Mouse (Mus musculus) olfactory bulb, adult 2 months (tissue): ENCODE measurements around the gene Gmds. TPM values are rescaled to one million over a fixed set of nuclear protein-coding genes. Genes with fewer than 3 reads are reported as not detected.

ENCODE experiments used
- H3K27ac ChIP-seq: fragments of 200-500 bp; 2 replicates; pipeline ENCODE4 v1.5.1; 2012; ENCODE audit warnings: low read depth, low read length; ENCODE audit not compliant: insufficient read depth
- H3K4me1 ChIP-seq: fragments of 200-500 bp; 2 replicates; pipeline ENCODE4 v1.6.1; 2012; ENCODE audit warnings: low read length; ENCODE audit not compliant: control insufficient read depth, insufficient read depth
- H3K4me3 ChIP-seq: fragments of 200-500 bp; 2 replicates; pipeline ENCODE4 v1.5.1; 2012; ENCODE audit warnings: mild to moderate bottlenecking, low read depth, low read length, moderate library complexity; ENCODE audit not compliant: insufficient read depth
- CTCF ChIP-seq: fragments of 200-500 bp; IDR thresholded peaks from 2 replicates; pipeline ENCODE4 v1.5.1; 2012; ENCODE audit warnings: low read depth, mild to moderate bottlenecking, low read length, moderate library complexity; ENCODE audit not compliant: insufficient read depth
- POLR2A ChIP-seq: fragments of 200-500 bp; IDR thresholded peaks from 2 replicates; pipeline ENCODE4 v1.6.1; 2012; ENCODE audit warnings: mild to moderate bottlenecking, low read depth, low read length, moderate library complexity; ENCODE audit not compliant: insufficient read depth
- WGBS: fragments of 180-500 bp; shearing (Covaris S2); methylation state at CpG from one replicate; pipeline ENCODE4 v1.1.7; 2018; 5-methylcytosine and 5-hydroxymethylcytosine counted together
- polyA plus RNA-seq: library from polyadenylated mRNA; stranded (reverse); fragments of >200 nt; gene quantifications from 2 replicates; pipeline ENCODE4 v1.2.4, GENCODE M21; 2012; ENCODE audit warnings: low replicate concordance; ENCODE audit not compliant: missing spikeins, insufficient read depth, insufficient read length

The Gmds gene
- polyA plus RNA-seq, 1 experiment, result not detected

DNA sequence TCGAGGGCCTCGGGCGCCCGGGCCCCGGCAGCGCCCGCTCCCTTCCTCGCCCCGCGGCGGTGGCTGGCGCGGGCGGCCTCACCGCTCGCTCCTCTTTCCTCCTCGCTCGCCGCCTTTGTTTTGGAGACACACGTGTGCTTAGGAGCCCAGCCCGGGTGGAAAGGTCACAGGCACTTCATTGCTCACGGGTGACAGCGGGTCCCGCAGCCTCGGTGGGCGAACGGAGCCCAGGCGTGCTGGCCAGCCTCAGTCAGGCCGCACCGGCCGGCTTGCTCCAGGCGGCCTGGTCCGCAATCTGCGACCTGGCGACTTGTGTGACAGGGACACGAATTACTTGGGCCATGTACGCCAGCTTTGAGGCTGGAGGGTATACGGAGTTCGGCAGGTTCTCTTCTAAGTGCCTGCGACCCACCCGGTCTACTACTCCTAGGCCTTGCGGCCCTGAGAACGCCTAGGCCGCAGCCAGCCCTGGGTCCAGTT is 527.0 kb downstream of the Gmds start:
- peak overlapping the region; percentile 11; the same call in 1 of the 2 replicates for H3K4me3 ChIP-seq
- WGBS, result 41% methylated on average over 44 of the region's 44 CpGs
- no peak overlapping the region for H3K27ac ChIP-seq
- TF ChIP-seq CTCF (no peak), POLR2A (no peak)
- H3K4me1 ChIP-seq, result peaks cover 9% of the 10 kb centered on the region

DNA sequence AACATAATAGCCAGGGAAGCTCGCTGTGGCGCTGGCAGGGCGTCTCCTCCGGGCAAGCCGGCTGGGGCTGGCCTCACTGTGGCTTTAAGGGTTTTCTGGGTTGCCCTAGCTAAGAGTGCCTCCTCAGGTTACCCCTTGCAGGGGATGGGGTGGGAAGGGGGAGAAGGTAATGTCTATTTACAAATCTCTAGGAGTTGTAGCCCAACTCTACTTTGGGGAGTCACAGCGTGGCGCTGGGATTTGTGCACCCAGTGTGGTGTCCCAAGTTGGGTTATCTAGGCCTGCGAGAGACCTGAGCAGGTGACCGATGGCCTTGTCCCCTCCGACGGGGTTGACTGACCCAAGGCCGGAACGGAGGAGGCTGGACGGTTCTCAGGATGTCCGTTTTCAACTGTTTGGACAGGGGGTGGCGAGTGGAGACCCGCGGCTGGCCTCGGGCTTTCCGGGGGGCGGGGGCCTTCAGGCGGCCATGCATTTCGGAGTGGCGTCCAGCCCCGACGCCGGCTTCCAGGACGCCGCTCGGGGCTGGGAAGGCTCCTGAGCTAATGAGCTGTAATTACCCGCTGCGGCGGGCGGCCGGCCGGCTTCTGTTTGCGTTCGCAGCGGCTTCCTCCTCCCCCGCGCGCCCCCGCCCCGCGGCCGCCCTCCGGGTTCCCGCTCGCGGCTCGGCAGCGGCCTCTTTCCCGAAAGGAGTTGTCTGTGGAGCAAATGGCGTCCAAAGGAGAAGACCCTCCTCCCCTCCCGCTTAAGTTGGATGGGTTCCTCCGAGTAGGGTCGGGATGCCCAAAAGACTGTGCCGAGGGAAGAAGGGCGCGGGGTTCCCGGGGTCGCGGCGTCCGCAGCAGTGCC is 527.6 kb downstream of the Gmds start:
- Histone ChIP-seq H3K4me1 (peaks cover 16% of the 10 kb centered on the region), H3K4me3 (peak overlapping the region; percentile 11), H3K27ac (no peak overlapping the region)
- TF ChIP-seq CTCF (no peak), POLR2A (no peak)
- 5% methylated on average over 63 of the region's 65 CpGs for WGBS

DNA sequence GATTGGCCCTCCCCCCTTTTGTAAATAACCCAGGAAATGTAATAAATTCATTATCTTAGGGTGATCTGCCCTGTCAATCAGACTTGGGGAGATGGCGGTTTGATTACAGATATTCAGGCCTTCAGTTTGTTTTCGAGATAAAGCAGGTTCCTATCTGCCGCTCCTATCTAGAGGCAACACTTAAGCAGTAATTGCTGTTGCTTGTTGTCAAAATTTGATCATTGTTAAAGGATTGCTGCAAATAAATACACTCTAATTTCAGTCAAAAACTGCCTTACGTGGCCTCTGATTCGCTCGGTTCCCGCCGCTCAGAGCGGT is 528.2 kb downstream of the Gmds start:
- H3K4me3 ChIP-seq, result peak overlapping the region; percentile 11; the same call in 1 of the 2 replicates
- TF ChIP-seq POLR2A, result no peak
- TF ChIP-seq CTCF, result no peak
- H3K27ac ChIP-seq, result no peak overlapping the region
- H3K4me1 ChIP-seq, result peaks cover 16% of the 10 kb centered on the region
- WGBS, result 16% methylated on average over 9 of the region's 9 CpGs

DNA sequence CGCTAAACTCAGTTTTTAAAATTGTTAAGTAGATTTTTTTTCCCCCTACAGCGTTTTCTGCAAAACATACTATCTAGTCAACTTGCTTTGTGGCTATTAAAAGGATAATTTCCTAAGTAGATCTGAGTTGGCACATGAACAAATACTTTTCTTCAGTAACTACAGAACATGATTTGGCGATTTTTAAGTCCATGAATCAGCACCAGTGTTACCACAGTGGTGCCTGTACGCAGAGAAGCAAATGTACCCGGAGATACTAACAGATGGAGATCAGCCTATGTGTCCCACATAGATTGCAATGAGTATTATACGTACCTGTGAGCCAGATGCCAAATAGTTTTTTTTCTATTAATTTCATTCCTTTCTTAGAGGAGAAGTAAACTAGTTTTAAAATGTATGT is 528.8 kb downstream of the Gmds start:
- Histone ChIP-seq H3K4me1 (peaks cover 16% of the 10 kb centered on the region), H3K27ac (no peak overlapping the region), H3K4me3 (no peak overlapping the region)
- TF ChIP-seq CTCF, result no peak
- no peak for TF ChIP-seq POLR2A
- 27% methylated on average over 6 of the region's 6 CpGs for WGBS

DNA sequence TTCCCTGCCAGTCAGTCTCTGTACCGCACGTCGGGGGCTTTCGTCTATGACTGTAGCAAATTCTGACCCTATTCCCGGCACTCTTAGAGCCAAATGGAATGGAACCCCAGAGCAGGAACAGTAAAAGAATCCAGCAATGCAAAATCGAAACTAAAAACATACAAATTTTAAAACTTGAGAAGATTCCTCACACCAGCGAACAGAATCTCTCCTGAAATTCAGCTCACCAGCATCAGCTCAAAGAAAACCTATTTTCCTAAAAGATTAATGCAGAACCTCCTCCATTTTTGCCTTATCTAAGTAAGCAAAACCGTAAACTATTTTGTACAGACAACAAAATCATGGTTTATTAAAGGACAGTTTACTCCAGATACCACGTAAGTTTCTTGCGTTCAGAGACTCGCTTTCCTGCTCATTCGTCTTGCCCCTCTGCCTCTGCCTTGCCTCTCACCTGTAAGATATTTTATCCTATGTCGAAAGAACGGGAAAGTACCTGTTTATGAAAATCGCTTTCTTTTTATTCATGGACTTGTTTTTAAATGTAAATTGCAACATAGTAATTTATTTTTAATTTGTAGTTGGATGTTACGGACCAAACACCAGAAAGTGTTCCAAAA is 529.6 kb downstream of the Gmds start:
- no peak overlapping the region for H3K27ac ChIP-seq
- 9% methylated on average over 16 of the region's 16 CpGs for WGBS
- TF ChIP-seq CTCF (no peak), POLR2A (no peak)

DNA sequence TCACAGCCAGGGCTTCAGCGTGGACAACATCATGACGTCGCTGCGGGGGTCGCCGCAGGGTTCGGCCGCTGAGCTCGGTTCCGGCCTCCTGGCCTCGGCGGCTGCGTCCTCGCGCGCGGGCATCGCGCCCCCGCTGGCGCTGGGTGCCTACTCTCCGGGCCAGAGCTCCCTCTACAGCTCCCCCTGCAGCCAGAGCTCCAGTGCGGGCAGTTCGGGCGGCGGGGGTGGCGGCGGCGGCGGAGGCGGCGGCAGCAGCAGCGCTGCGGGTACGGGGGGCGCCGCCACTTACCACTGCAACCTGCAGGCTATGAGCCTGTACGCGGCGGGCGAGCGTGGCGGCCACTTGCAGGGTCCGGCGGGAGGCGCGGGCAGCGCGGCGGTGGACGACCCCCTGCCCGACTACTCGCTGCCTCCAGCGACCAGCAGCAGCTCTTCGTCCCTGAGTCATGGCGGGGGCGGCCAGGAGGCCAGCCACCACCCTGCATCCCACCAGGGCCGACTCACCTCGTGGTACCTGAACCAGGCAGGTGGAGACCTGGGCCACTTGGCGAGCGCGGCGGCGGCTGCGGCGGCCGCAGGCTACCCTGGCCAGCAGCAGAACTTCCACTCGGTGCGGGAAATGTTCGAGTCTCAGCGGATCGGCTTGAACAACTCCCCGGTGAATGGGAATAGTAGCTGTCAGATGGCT is 530.3 kb downstream of the Gmds start:
- Histone ChIP-seq H3K4me1 (peaks cover 16% of the 10 kb centered on the region), H3K4me3 (peak overlapping the region; percentile 35), H3K27ac (no peak overlapping the region)
- 2% methylated on average over 73 of the region's 73 CpGs for WGBS
- TF ChIP-seq CTCF (no peak), POLR2A (no peak)

More for the DNA sequence above, 529.6 kb downstream of the Gmds start:
- Histone ChIP-seq H3K4me3 (peak overlapping the region; percentile 35), H3K4me1 (peaks cover 16% of the 10 kb centered on the region)

DNA sequence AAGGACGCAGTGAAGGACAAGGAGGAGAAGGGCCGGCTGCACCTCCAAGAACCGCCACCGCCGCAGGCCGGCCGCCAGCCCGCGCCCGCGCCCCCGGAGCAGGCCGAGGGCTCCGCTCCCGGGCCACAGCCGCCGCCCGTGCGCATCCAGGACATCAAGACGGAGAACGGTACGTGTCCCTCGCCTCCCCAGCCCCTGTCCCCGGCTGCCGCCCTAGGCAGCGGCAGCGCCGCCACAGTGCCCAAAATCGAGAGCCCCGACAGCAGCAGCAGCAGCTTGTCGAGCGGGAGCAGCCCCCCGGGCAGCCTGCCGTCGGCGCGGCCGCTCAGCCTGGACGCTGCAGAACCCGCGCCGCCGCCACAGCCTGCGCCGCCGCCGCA is 530.8 kb downstream of the Gmds start:
- H3K27ac ChIP-seq, result no peak overlapping the region
- no peak for TF ChIP-seq CTCF
- no peak for TF ChIP-seq POLR2A
- H3K4me3 ChIP-seq, result peak overlapping the region; percentile 35
- peaks cover 16% of the 10 kb centered on the region for H3K4me1 ChIP-seq
- WGBS, result under 1% methylated on average over 38 of the region's 47 CpGs

DNA sequence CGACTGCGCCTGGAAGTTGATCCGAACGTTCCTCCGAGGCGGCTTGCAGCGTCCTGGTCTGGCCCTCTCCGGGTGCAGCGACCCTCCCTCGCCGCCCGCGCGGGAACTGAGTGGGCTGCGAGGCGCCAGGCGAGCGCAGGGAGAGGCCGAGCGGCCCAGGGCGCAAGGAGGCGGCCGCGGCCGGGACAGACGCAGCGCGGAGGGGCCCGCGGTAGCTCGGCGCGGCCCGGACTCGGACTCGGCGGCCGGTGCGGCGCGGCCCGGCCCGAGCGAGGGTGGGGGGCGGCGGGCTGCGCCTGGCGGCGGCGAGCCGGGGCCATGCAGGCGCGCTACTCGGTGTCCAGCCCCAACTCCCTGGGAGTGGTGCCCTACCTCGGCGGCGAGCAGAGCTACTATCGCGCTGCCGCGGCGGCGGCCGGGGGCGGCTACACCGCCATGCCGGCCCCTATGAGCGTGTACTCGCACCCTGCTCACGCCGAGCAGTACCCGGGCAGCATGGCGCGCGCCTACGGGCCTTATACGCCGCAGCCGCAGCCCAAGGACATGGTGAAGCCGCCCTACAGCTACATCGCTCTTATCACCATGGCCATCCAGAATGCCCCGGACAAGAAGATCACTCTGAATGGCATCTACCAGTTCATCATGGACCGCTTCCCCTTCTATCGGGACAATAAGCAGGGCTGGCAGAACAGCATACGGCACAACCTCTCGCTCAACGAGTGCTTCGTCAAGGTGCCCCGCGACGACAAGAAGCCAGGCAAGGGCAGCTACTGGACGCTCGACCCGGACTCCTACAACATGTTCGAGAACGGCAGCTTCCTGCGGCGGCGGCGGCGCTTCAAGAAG is 531.4 kb downstream of the Gmds start:
- Histone ChIP-seq H3K27ac (no peak overlapping the region), H3K4me1 (peaks cover 16% of the 10 kb centered on the region), H3K4me3 (peak overlapping the region; percentile 35)
- TF ChIP-seq CTCF, result no peak
- TF ChIP-seq POLR2A, result no peak
- WGBS, result under 1% methylated on average over 99 of the region's 101 CpGs
